Mouse (Mus musculus) heart, postnatal 4 days (tissue): Measurements from ENCODE around the gene Hif1an. TPM values are rescaled to one million over a fixed set of nuclear protein-coding genes. Genes with fewer than 3 reads are reported as not detected.

Experiments used
- DNase-seq: peaks from one replicate; pipeline ENCODE4 v3.0.0; 2021
- total RNA-seq, 2 experiments: library from RNA; stranded (reverse); gene quantifications; 2 replicates each; pipeline ENCODE4 v1.2.3; 2021

The Hif1an gene
- total RNA-seq, 2 experiments from 2014 or later = 43.7 to 44.5 TPM

- no peak for DNase-seq
Observed at GRCm38 (mm10) chr19:44567763-44568162, 5.1 kb downstream of the Hif1an start.

- no peak for DNase-seq
Observed at GRCm38 (mm10) chr19:44576275-44576674, 13.6 kb downstream of the Hif1an start.

- no peak for DNase-seq
Observed at GRCm38 (mm10) chr19:44578038-44578437, 15.4 kb downstream of the Hif1an start.

- no peak for DNase-seq
Observed at GRCm38 (mm10) chr19:44582103-44582502, 19.5 kb downstream of the Hif1an start.

- peak; percentile 97 for DNase-seq
Observed at GRCm38 (mm10) chr19:44582638-44583309, 20.1 kb downstream of the Hif1an start.

GRCm38 (mm10) chr19:44588036-44588435 lies 25.4 kb downstream of the Hif1an start:
- no peak for DNase-seq

GRCm38 (mm10) chr19:44589591-44590223 lies 27.1 kb downstream of the Hif1an start:
- DNase-seq = no peak

- DNase-seq = no peak
Observed at GRCm38 (mm10) chr19:44590992-44591391, 28.3 kb downstream of the Hif1an start.

GRCm38 (mm10) chr19:44591638-44592037 lies 29.0 kb downstream of the Hif1an start:
- DNase-seq = no peak

- no peak for DNase-seq
Observed at GRCm38 (mm10) chr19:44594180-44594579, 31.5 kb downstream of the Hif1an start.

- no peak for DNase-seq
Observed at GRCm38 (mm10) chr19:44618166-44618565, 55.5 kb downstream of the Hif1an start.

Other genes with a start within 250 kb of the Hif1an start
- 10 to 100 TPM; 47.7 to 52.4 TPM for gene Scd4, start 229.8 kb upstream of the Hif1an start, total RNA-seq
- 10 to 100 TPM; 12.3 to 12.9 TPM for gene Scd1, start 155.0 kb upstream of the Hif1an start, total RNA-seq
- not detected for gene Wnt8b, start 69.4 kb upstream of the Hif1an start, total RNA-seq
- gene Sec31b, start 17.0 kb upstream of the Hif1an start, total RNA-seq = 1 to 10 TPM; 3.9 to 4.2 TPM
- gene Gm20538, start 10.0 kb upstream of the Hif1an start, total RNA-seq = not detected
- 1,000 to 10,000 TPM; 1,200 to 1,283 TPM for gene Ndufb8, start 7.4 kb upstream of the Hif1an start, total RNA-seq
- not detected for gene Pax2, start 193.2 kb downstream of the Hif1an start, total RNA-seq